Mouse (Mus musculus) hematopoietic stem cell, adult 5-6 weeks (primary cell): Measurements from ENCODE around the gene Tbl3. TPM values are rescaled to one million over a fixed set of nuclear protein-coding genes. Genes with fewer than 3 reads are reported as not detected.
"Not testable (repeated sequence)": the region's sequence is repeated elsewhere in the genome, so short reads cannot be mapped to it uniquely, and the experiment has no call there.

Source experiments
- ATAC-seq, 2 experiments: fragments of 125-278 bp in 1 of 2; replicated peaks in 1 of 2; 2 replicates each; pipeline ENCODE4 v1.8.0; 2016 to 2017; ENCODE audit warnings: inconsistent platforms in 2 of 2, mild to moderate bottlenecking in 2 of 2, moderate number of reproducible peaks in 2 of 2, low read depth in 1 of 2, moderate TSS enrichment in 1 of 2; ENCODE audit not compliant: low FRiP score in 2 of 2, poor library complexity in 2 of 2, severe bottlenecking in 2 of 2, insufficient read depth in 1 of 2, low TSS enrichment in 1 of 2
- total RNA-seq: library from RNA; stranded (forward); fragments of 172-1452, 232-1000 nt; gene quantifications from 2 replicates; pipeline ENCODE4 v1.2.3, GENCODE M21; 2017

Gene Tbl3
- total RNA-seq, 1 experiment from 2014 or later, result 29.7 TPM

GRCm38 (mm10) chr17:24732233-24732935, 24.9 kb upstream of the Tbl3 start:
- ATAC-seq, result no peak

- ATAC-seq, result no peak
Observed at GRCm38 (mm10) chr17:24730787-24731186, 23.3 kb upstream of the Tbl3 start.

GRCm38 (mm10) chr17:24729067-24729466, 21.6 kb upstream of the Tbl3 start:
- no peak for ATAC-seq

- ATAC-seq, result no peak
Observed at GRCm38 (mm10) chr17:24728184-24728583, 20.7 kb upstream of the Tbl3 start.

- no peak for ATAC-seq
Observed at GRCm38 (mm10) chr17:24727618-24728017, 20.2 kb upstream of the Tbl3 start, which contains the start of gene Rpl3l. Rpl3l (plus strand) TSS chr17:24727820.

- ATAC-seq, result no peak
Observed at GRCm38 (mm10) chr17:24725637-24726390, 18.4 kb upstream of the Tbl3 start.

- peak; percentile 75 to 76 for ATAC-seq
Observed at GRCm38 (mm10) chr17:24724184-24724583, 16.7 kb upstream of the Tbl3 start, which contains the start of gene Ndufb10. Ndufb10 (minus strand) TSS chr17:24724478.

GRCm38 (mm10) chr17:24723881-24724180, 16.4 kb upstream of the Tbl3 start:
- peak in 1 of 2 experiments; percentile 1; a peak in 1 of 4 replicates for ATAC-seq

- no peak for ATAC-seq
Observed at GRCm38 (mm10) chr17:24723122-24723880, 15.8 kb upstream of the Tbl3 start.

- no peak for ATAC-seq
Observed at GRCm38 (mm10) chr17:24722220-24722924, 14.9 kb upstream of the Tbl3 start.

GRCm38 (mm10) chr17:24721383-24721955, 14.0 kb upstream of the Tbl3 start:
- not testable (repeated sequence) for ATAC-seq

- ATAC-seq, result not testable (repeated sequence)
Observed at GRCm38 (mm10) chr17:24720616-24721015, 13.2 kb upstream of the Tbl3 start.

GRCm38 (mm10) chr17:24719494-24720222, 12.2 kb upstream of the Tbl3 start:
- peak; percentile 82 to 88 for ATAC-seq

GRCm38 (mm10) chr17:24718938-24719337, 11.5 kb upstream of the Tbl3 start:
- not testable (repeated sequence) for ATAC-seq

GRCm38 (mm10) chr17:24717943-24718342, 10.5 kb upstream of the Tbl3 start, which contains the start of the genes Rnf151 and Rps2:
Rnf151 (minus strand) TSS chr17:24718063.
Rps2 (plus strand) TSS chr17:24718116.
- no peak for ATAC-seq

- ATAC-seq, result no peak
Observed at GRCm38 (mm10) chr17:24716166-24716682, 8.8 kb upstream of the Tbl3 start.
